Mouse (Mus musculus): ENCODE data around the gene Itgae. TPM values are rescaled to one million over a fixed set of nuclear protein-coding genes. Genes with fewer than 3 reads are reported as not detected.

Gene Itgae
- polyA plus RNA-seq, 1 experiment from 2014 or later, result 0.16 TPM

GRCm38 (mm10) chr11:73193047-73193446 is 102.7 kb downstream of the Itgae start:
- H3K4me3 ChIP-seq (ENCODE audit: low read depth, low read length), result no peak overlapping the region
- H3K4me1 ChIP-seq (ENCODE audit: control insufficient read depth, insufficient read depth, low read length), result peaks cover 3% of the 10 kb centered on the region; the same call in 1 of the 2 replicates
- H3K4me2 ChIP-seq (ENCODE audit: low read depth, low read length), result no peak overlapping the region
- H3K36me3 ChIP-seq (ENCODE audit: control insufficient read depth, insufficient read depth, low read length), result peaks cover 33% of the 10 kb centered on the region
- no peaks in the 10 kb centered on the region for H3K9me3 ChIP-seq (ENCODE audit: control insufficient read depth, low read length)
- no peak for ATAC-seq (ENCODE audit: low read depth)
- 76% methylated on average over 6 of the region's 6 CpGs for WGBS
- no peak overlapping the region for H3K9ac ChIP-seq (replicated peaks; ENCODE audit: low read depth, low read length)
- no peak overlapping the region for H3K27ac ChIP-seq (ENCODE audit: low read depth, low read length)
- H3K27me3 ChIP-seq (ENCODE audit: control insufficient read depth, insufficient read depth, low read length), result no peaks in the 10 kb centered on the region

- no peak for ATAC-seq (ENCODE audit: low read depth)
- Histone ChIP-seq H3K36me3 (ENCODE audit: control insufficient read depth, insufficient read depth, low read length) (peaks cover 25% of the 10 kb centered on the region), H3K9ac (replicated peaks; ENCODE audit: low read depth, low read length) (no peak overlapping the region)
Measured at GRCm38 (mm10) chr11:73194444-73194843, 104.1 kb downstream of the Itgae start.

More at GRCm38 (mm10) chr11:73194444-73194843, 104.1 kb downstream of the Itgae start:
- no peak overlapping the region for H3K4me3 ChIP-seq (ENCODE audit: low read depth, low read length)
- no peaks in the 10 kb centered on the region for H3K9me3 ChIP-seq (ENCODE audit: control insufficient read depth, low read length)
- H3K4me1 ChIP-seq (ENCODE audit: control insufficient read depth, insufficient read depth, low read length), result peaks cover 5% of the 10 kb centered on the region; the same call in 1 of the 2 replicates
- H3K4me2 ChIP-seq (ENCODE audit: low read depth, low read length), result no peak overlapping the region
- 86% methylated on average over 2 of the region's 2 CpGs for WGBS
- no peak overlapping the region for H3K27ac ChIP-seq (ENCODE audit: low read depth, low read length)
- no peaks in the 10 kb centered on the region for H3K27me3 ChIP-seq (ENCODE audit: control insufficient read depth, insufficient read depth, low read length)

Other genes starting within 250 kb of the Itgae start
- gene Atp2a3, start 129.4 kb upstream of the Itgae start, polyA plus RNA-seq (2014; fragmentation: Nextera tagmentation; extraction: Ambion mirVana), result 0.70 and 1.1 TPM in 2 replicates
- 0.29 and 0.75 TPM in 2 replicates for gene P2rx1, start 91.5 kb upstream of the Itgae start, polyA plus RNA-seq (2014; fragmentation: Nextera tagmentation; extraction: Ambion mirVana)
- gene Camkk1, start 71.6 kb upstream of the Itgae start, polyA plus RNA-seq (2014; fragmentation: Nextera tagmentation; extraction: Ambion mirVana), result 14.0 and 20.4 TPM in 2 replicates
- 9.6 and 11.4 TPM in 2 replicates for gene Ncbp3, start 42.8 kb upstream of the Itgae start, polyA plus RNA-seq (2014; fragmentation: Nextera tagmentation; extraction: Ambion mirVana)
- gene Haspin, start 47.7 kb downstream of the Itgae start, polyA plus RNA-seq (2014; fragmentation: Nextera tagmentation; extraction: Ambion mirVana), result 1.4 and 2.5 TPM in 2 replicates
- gene P2rx5, start 69.8 kb downstream of the Itgae start, polyA plus RNA-seq (2014; fragmentation: Nextera tagmentation; extraction: Ambion mirVana), result 0.39 and 0.57 TPM in 2 replicates
- gene Emc6, start 86.5 kb downstream of the Itgae start, polyA plus RNA-seq (2014; fragmentation: Nextera tagmentation; extraction: Ambion mirVana), result 147 and 158 TPM in 2 replicates
- gene Tax1bp3, start 86.5 kb downstream of the Itgae start, polyA plus RNA-seq (2014; fragmentation: Nextera tagmentation; extraction: Ambion mirVana), result 103 and 149 TPM in 2 replicates
- gene Ctns, start 108.5 kb downstream of the Itgae start, polyA plus RNA-seq (2014; fragmentation: Nextera tagmentation; extraction: Ambion mirVana), result 17.2 and 20.6 TPM in 2 replicates
- 1.6 and 2.3 TPM in 2 replicates for gene Shpk, start 108.9 kb downstream of the Itgae start, polyA plus RNA-seq (2014; fragmentation: Nextera tagmentation; extraction: Ambion mirVana)
- gene Trpv1, start 143.7 kb downstream of the Itgae start, polyA plus RNA-seq (2014; fragmentation: Nextera tagmentation; extraction: Ambion mirVana), result 5.1 TPM in 1 of 2 replicates, not detected in the other
- 0.32 and 0.36 TPM in 2 replicates for gene Trpv3, start 176.8 kb downstream of the Itgae start, polyA plus RNA-seq (2014; fragmentation: Nextera tagmentation; extraction: Ambion mirVana)
- 2.5 and 3.3 TPM in 2 replicates for gene Aspa, start 239.0 kb downstream of the Itgae start, polyA plus RNA-seq (2014; fragmentation: Nextera tagmentation; extraction: Ambion mirVana)
- not detected in 2 replicates for gene Gm49340, start 239.2 kb downstream of the Itgae start, polyA plus RNA-seq (2014; fragmentation: Nextera tagmentation; extraction: Ambion mirVana)
- gene Spata22, start 239.2 kb downstream of the Itgae start, polyA plus RNA-seq (2014; fragmentation: Nextera tagmentation; extraction: Ambion mirVana), result not detected in 2 replicates